Mouse (Mus musculus) midbrain, embryonic 16.5 days (tissue): ENCODE data around the gene Prim1. TPM values are rescaled to one million over a fixed set of nuclear protein-coding genes. Genes with fewer than 3 reads are reported as not detected.

Experiments used
- ATAC-seq: fragments of 200-750 bp; cut with Nextera tagmentation; 2 replicates; pipeline ENCODE4 v1.8.0; 2017; ENCODE audit warnings: moderate TSS enrichment
- H3K27ac ChIP-seq: fragments of 300-500 bp; sonication (generic); 2 replicates; pipeline ENCODE4 v1.5.1; 2014; ENCODE audit warnings: mild to moderate bottlenecking, low read length, mixed read lengths
- H3K27me3 ChIP-seq: fragments of 300-500 bp; sonication (generic); 2 replicates; pipeline ENCODE4 v1.6.1; 2014; ENCODE audit warnings: low read depth, low read length, mixed read lengths; ENCODE audit not compliant: control insufficient read depth, insufficient read depth
- H3K36me3 ChIP-seq: fragments of 300-500 bp; sonication (generic); 2 replicates; pipeline ENCODE4 v1.6.1; 2014; ENCODE audit warnings: mild to moderate bottlenecking, low read length, moderate library complexity, mixed read lengths; ENCODE audit not compliant: control insufficient read depth, insufficient read depth
- H3K4me1 ChIP-seq: fragments of 300-500 bp; sonication (generic); 2 replicates; pipeline ENCODE4 v1.6.1; 2014; ENCODE audit warnings: mild to moderate bottlenecking, low read length, mixed read lengths; ENCODE audit not compliant: control insufficient read depth, insufficient read depth
- H3K4me2 ChIP-seq: fragments of 300-500 bp; sonication (generic); 2 replicates; pipeline ENCODE4 v1.6.1; 2014; ENCODE audit warnings: mild to moderate bottlenecking, low read length, mixed read lengths
- H3K4me3 ChIP-seq: fragments of 300-500 bp; sonication (generic); 2 replicates; pipeline ENCODE4 v1.5.1; 2014; ENCODE audit warnings: low read depth, mild to moderate bottlenecking, low read length, moderate library complexity, mixed read lengths
- H3K9ac ChIP-seq: fragments of 300-500 bp; sonication (generic); 2 replicates; pipeline ENCODE4 v1.6.1; 2014; ENCODE audit warnings: low read depth, low read length, mixed read lengths
- H3K9me3 ChIP-seq: fragments of 300-500 bp; sonication (generic); replicated peaks from 2 replicates; pipeline ENCODE4 v1.6.1; 2014; ENCODE audit warnings: mild to moderate bottlenecking, low read length, mixed read lengths; ENCODE audit not compliant: control insufficient read depth, poor library complexity, severe bottlenecking
- WGBS: fragments of 180-500 bp; shearing (Covaris S2); extraction: QIAGEN DNeasy Blood & Tissue Kit; methylation state at CpG from one replicate; pipeline ENCODE4 v1.1.7; 2014; 5-methylcytosine and 5-hydroxymethylcytosine counted together
- polyA plus RNA-seq: library from polyadenylated mRNA; unstranded; fragments of >200 nt; fragmentation: Nextera tagmentation; extraction: Ambion mirVana; gene quantifications from 2 replicates; pipeline ENCODE4 v1.2.1, GENCODE M21; 2015

Gene Prim1
- polyA plus RNA-seq, 1 experiment from 2014 or later = 40.1 TPM

DNA sequence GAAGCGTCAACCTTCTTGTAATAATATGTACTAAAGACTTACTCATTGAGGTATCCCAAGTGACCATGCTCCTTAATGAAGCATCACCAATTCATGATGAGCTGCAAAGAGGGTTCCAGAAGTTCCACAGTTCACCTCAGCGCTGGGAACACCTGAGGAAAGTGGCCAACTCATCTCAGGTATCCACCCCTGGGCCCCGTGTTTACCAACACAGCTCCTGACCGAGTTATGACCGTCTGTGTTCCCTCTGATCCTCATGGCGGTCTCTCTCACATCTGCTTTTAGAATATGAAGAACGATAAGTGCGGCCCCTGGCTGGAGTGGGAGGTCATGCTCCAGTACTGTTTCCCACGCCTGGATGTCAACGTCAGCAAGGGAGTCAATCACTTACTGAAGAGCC lies 8.5 kb downstream of the Prim1 start:
- Histone ChIP-seq H3K4me3 (no peak overlapping the region), H3K9me3 (no peaks in the 10 kb centered on the region), H3K27me3 (no peaks in the 10 kb centered on the region), H3K4me2 (no peak overlapping the region), H3K27ac (no peak overlapping the region), H3K9ac (no peak overlapping the region), H3K4me1 (no peaks in the 10 kb centered on the region), H3K36me3 (peaks cover 11% of the 10 kb centered on the region; the same call in 1 of the 2 replicates)
- ATAC-seq = no peak
- WGBS = 98% methylated on average over 10 of the region's 10 CpGs

DNA sequence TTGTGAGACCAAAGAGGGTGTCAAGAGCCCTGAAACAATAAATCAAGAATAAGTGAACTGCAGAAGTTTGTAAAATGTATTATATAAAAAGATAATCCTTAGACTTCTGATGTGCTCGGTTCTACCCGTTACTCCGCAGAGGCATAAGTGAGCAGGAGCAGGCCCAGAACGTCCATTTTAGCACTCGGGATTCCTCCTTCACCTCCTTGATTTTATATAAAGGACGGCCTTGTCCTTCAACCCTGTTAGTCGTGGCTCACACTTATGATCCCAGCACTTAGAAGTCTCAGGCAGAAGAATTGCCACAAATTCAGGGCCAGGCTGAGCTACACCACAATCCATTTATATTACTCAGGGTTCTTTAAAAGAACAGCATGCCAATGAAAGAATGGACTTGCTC lies 15.0 kb downstream of the Prim1 start:
- H3K4me1 ChIP-seq = peaks cover 5% of the 10 kb centered on the region
- no peak overlapping the region for H3K27ac ChIP-seq
- no peak overlapping the region for H3K9ac ChIP-seq
- H3K4me3 ChIP-seq = no peak overlapping the region
- no peak for ATAC-seq
- peaks cover 11% of the 10 kb centered on the region for H3K36me3 ChIP-seq
- no peak overlapping the region for H3K4me2 ChIP-seq
- no peaks in the 10 kb centered on the region for H3K9me3 ChIP-seq
- WGBS = 91% methylated on average over 7 of the region's 7 CpGs
- no peaks in the 10 kb centered on the region for H3K27me3 ChIP-seq

DNA sequence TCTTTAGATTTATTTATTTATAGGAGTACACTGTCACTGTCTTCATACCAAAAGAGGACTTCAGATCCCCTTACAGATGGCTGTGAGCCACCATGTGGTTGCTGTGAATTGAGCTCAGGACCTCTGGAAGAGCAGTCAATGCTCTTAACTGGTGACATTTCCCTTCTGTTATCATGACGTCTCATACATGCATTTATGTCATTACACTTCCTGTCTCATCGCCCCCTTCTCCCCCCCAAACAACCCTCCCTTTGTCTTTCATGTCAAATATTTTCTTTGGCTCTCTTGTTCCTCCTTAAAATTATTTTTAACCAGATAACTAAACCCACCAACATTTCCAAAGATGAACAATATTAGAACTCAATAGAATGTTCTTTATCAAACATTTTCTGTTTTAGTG lies 15.9 kb downstream of the Prim1 start:
- ATAC-seq = no peak
- Histone ChIP-seq H3K27me3 (no peaks in the 10 kb centered on the region), H3K4me1 (peaks cover 5% of the 10 kb centered on the region), H3K9ac (no peak overlapping the region), H3K36me3 (peaks cover 11% of the 10 kb centered on the region), H3K9me3 (no peaks in the 10 kb centered on the region), H3K27ac (no peak overlapping the region), H3K4me3 (no peak overlapping the region), H3K4me2 (no peak overlapping the region)
- WGBS = 83% methylated on average over 2 of the region's 2 CpGs

DNA sequence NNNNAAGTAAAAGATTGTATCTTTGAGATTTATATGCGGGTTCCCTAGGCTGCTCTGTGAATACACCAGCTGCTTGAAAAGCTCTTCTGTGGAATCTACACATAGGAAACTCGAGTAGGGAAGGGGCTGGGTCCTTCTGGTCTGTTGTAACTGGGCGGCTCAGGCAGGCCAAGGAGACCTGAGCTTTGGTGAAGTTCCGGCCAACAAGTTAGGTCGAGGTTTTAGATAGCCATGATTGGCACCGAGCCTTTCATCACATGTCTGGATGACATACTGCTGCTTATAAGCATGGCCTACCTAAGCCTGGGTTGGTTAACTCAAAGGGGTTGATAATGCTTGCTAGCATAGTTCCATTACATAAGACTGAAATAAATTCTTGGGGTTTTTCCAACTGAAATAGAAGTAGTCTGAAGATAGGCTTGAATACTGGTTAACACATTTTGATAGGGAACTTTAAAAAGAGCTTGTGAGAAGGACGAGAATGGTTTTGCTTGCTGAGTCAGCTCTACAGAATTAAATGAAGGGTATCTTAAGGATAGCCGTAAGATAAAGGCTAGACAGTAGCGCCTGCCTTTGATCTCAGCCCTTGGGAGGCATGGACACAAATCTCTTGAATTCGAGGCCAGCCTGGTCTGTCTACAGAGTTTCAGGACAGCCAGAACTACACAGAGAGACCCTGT lies 21.9 kb downstream of the Prim1 start:
- WGBS = 3% methylated on average over 10 of the region's 10 CpGs
- Histone ChIP-seq H3K36me3 (peaks cover 7% of the 10 kb centered on the region; the same call in 1 of the 2 replicates), H3K4me2 (peak overlapping the region; percentile 91), H3K27ac (peak overlapping the region; percentile 92; the same call in 1 of the 2 replicates), H3K4me1 (peaks cover 25% of the 10 kb centered on the region), H3K4me3 (peak overlapping the region; percentile 98), H3K27me3 (no peaks in the 10 kb centered on the region), H3K9ac (peak overlapping the region; percentile 99), H3K9me3 (no peaks in the 10 kb centered on the region)
- ATAC-seq = no peak

DNA sequence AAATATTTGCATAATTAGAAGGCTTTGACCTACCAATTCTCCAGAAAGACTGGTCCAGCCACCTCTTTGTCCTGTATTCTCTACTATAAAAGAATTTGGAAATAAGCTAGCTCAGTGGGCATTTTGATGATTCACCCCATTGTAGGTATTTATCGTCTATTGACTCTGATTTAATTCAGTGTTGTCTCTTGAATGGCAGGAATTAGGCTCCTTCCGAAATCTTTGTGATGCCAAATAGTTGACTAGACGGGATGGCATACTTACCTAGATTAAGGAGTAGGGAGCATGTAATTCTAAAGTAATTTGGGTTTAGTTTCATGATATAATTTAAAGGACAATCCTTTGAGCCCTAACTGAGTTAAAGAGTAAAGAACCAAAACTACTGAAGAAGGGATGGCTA lies 23.0 kb downstream of the Prim1 start:
- H3K9me3 ChIP-seq = no peaks in the 10 kb centered on the region
- peaks cover 7% of the 10 kb centered on the region; the same call in 1 of the 2 replicates for H3K36me3 ChIP-seq
- H3K27me3 ChIP-seq = no peaks in the 10 kb centered on the region
- H3K4me3 ChIP-seq = no peak overlapping the region
- no peak for ATAC-seq
- H3K4me1 ChIP-seq = peaks cover 25% of the 10 kb centered on the region
- H3K9ac ChIP-seq = no peak overlapping the region
- no peak overlapping the region for H3K27ac ChIP-seq
- peak overlapping the region; percentile 17; the same call in 1 of the 2 replicates for H3K4me2 ChIP-seq
- 48% methylated on average over 3 of the region's 3 CpGs for WGBS

DNA sequence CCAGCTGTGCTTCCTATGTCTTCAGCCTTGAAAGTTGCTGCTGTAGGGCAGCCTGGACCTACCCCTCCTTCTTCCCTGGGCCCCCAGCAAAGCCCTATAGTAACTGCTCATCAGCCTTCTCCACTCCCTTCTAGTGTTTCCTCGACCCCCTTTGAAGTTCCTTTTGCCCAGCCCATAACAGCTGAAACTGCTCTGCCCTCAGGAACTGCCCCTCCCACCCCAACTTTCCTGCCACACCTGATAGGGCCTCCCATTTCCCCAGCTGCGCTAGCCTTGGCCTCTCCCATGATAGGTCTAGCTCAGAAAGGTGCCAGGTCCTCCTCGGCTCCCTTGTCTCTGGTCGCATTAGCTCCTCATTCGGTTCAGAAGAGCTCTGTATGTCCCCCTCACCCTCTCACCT lies 24.2 kb downstream of the Prim1 start:
- no peak for ATAC-seq
- Histone ChIP-seq H3K4me2 (no peak overlapping the region), H3K27ac (no peak overlapping the region), H3K4me3 (no peak overlapping the region), H3K4me1 (peaks cover 25% of the 10 kb centered on the region), H3K9me3 (no peaks in the 10 kb centered on the region), H3K9ac (no peak overlapping the region), H3K27me3 (no peaks in the 10 kb centered on the region), H3K36me3 (peaks cover 9% of the 10 kb centered on the region; the same call in 1 of the 2 replicates)
- WGBS = 81% methylated on average over 5 of the region's 5 CpGs

DNA sequence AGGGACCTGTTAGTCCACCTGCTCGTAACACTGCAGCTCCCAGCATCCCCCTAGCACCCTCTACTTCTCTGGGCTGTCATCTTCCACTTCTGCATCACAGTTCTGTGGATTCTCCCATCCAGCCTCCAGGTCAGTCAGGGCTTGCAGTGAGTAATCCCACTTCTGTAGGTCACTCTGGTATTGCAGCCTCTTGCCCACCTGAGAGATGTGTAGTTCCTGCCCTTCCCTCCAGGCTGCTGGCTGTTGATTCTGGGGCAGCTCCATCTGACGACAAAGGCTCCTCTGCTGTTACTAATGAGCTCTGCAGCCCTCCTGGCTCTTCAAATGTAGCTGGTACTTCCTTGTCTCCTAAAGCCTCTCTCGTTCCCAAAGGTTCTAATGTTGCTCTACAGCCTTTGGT lies 24.9 kb downstream of the Prim1 start:
- H3K4me1 ChIP-seq = peaks cover 21% of the 10 kb centered on the region
- H3K9me3 ChIP-seq = no peaks in the 10 kb centered on the region
- no peak overlapping the region for H3K27ac ChIP-seq
- H3K4me3 ChIP-seq = no peak overlapping the region
- WGBS = 76% methylated on average over 3 of the region's 3 CpGs
- H3K36me3 ChIP-seq = peaks cover 9% of the 10 kb centered on the region; the same call in 1 of the 2 replicates
- no peak for ATAC-seq
- no peak overlapping the region for H3K9ac ChIP-seq
- H3K4me2 ChIP-seq = no peak overlapping the region
- no peaks in the 10 kb centered on the region for H3K27me3 ChIP-seq

DNA sequence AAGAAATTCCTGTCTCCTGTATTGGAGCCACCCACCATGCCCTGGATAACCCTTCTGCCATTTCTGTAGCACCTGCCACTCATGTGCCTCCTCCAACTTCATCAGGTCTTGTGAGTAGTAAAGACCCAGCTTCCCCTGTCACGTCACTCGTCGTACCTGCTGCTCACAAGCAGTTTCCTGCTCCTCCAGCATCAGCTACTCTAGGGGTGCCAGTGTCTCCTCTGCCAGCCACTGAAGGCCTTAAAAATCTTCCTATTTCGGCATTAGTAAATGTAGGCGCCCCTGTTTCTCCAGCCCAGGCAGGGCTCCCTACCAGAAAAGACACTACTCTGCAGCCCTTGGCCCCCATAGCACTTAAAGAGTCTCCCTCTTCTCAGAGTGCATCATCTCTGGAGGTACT lies 25.3 kb downstream of the Prim1 start:
- peaks cover 9% of the 10 kb centered on the region; the same call in 1 of the 2 replicates for H3K36me3 ChIP-seq
- no peak for ATAC-seq
- peaks cover 20% of the 10 kb centered on the region for H3K4me1 ChIP-seq
- H3K9me3 ChIP-seq = no peaks in the 10 kb centered on the region
- 90% methylated on average over 5 of the region's 5 CpGs for WGBS
- H3K9ac ChIP-seq = no peak overlapping the region
- no peak overlapping the region for H3K27ac ChIP-seq
- no peak overlapping the region for H3K4me3 ChIP-seq
- H3K4me2 ChIP-seq = no peak overlapping the region
- H3K27me3 ChIP-seq = no peaks in the 10 kb centered on the region

DNA sequence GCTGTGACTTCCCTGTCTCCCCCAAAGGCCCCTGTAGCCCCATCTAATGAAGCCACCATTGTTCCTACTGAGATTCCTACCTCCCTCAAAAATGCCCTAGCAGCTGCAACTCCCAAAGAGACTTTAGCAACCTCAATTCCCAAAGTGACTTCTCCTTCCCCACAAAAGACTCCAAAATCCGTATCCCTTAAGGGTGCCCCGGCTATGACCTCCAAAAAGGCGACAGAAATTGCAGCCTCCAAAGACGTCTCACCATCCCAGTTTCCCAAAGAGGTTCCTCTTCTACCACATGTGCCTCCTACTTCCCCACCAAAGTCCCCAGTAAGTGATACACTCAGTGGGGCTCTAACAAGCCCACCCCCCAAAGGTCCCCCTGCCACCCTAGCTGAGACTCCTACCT lies 26.7 kb downstream of the Prim1 start:
- WGBS = 81% methylated on average over 4 of the region's 4 CpGs
- peaks cover 19% of the 10 kb centered on the region for H3K4me1 ChIP-seq
- no peak for ATAC-seq
- H3K36me3 ChIP-seq = peaks cover 18% of the 10 kb centered on the region
- no peaks in the 10 kb centered on the region for H3K9me3 ChIP-seq
- H3K4me3 ChIP-seq = no peak overlapping the region
- no peaks in the 10 kb centered on the region for H3K27me3 ChIP-seq
- H3K4me2 ChIP-seq = no peak overlapping the region
- H3K9ac ChIP-seq = no peak overlapping the region
- H3K27ac ChIP-seq = no peak overlapping the region
